Mouse (Mus musculus) stomach, embryonic 14.5 days (tissue): ENCODE measurements around the gene Ankrd11. TPM values are rescaled to one million over a fixed set of nuclear protein-coding genes. Genes with fewer than 3 reads are reported as not detected.

Source experiments
- ATAC-seq: fragments of 200-750 bp; cut with Nextera tagmentation; 2 replicates; pipeline ENCODE4 v1.8.0; 2017; ENCODE audit warnings: low read depth, moderate TSS enrichment; ENCODE audit not compliant: insufficient number of reproducible peaks, insufficient read depth, low FRiP score
- H3K27ac ChIP-seq: fragments of 300-500 bp; sonication (generic); 2 replicates; pipeline ENCODE4 v1.5.1; 2014; ENCODE audit warnings: mild to moderate bottlenecking, low read length, moderate library complexity, mixed read lengths
- H3K27me3 ChIP-seq: fragments of 300-500 bp; sonication (generic); 2 replicates; pipeline ENCODE4 v1.6.1; 2014; ENCODE audit warnings: low read length, control low read depth, mixed read lengths; ENCODE audit not compliant: control insufficient read depth, insufficient read depth
- H3K36me3 ChIP-seq: fragments of 300-500 bp; sonication (generic); 2 replicates; pipeline ENCODE4 v1.6.1; 2014; ENCODE audit warnings: mild to moderate bottlenecking, control low read depth, low read length, moderate library complexity, mixed read lengths; ENCODE audit not compliant: control insufficient read depth, insufficient read depth
- H3K4me1 ChIP-seq: fragments of 300-500 bp; sonication (generic); 2 replicates; pipeline ENCODE4 v1.6.1; 2014; ENCODE audit warnings: low read length, control low read depth, mixed read lengths; ENCODE audit not compliant: control insufficient read depth, insufficient read depth
- H3K4me2 ChIP-seq: fragments of 300-500 bp; sonication (generic); replicated peaks from 2 replicates; pipeline ENCODE4 v1.6.1; 2014; ENCODE audit warnings: low read depth, low read length, control low read depth
- H3K4me3 ChIP-seq: fragments of 300-500 bp; sonication (generic); 2 replicates; pipeline ENCODE4 v1.5.1; 2014; ENCODE audit warnings: low read depth, low read length, control low read depth
- H3K9ac ChIP-seq: fragments of 300-500 bp; sonication (generic); replicated peaks from 2 replicates; pipeline ENCODE4 v1.6.1; 2014; ENCODE audit warnings: low read depth, mild to moderate bottlenecking, control low read depth, low read length, moderate library complexity, mixed read lengths
- H3K9me3 ChIP-seq: fragments of 300-500 bp; sonication (generic); 2 replicates; pipeline ENCODE4 v1.6.1; 2016; ENCODE audit warnings: low read depth, low read length, control low read depth; ENCODE audit not compliant: control insufficient read depth
- WGBS: fragments of 180-500 bp; shearing (Covaris S2); extraction: QIAGEN DNeasy Blood & Tissue Kit; methylation state at CpG from one replicate; pipeline ENCODE4 v1.1.7; 2014; 5-methylcytosine and 5-hydroxymethylcytosine counted together
- polyA plus RNA-seq: library from polyadenylated mRNA; unstranded; fragments of >200 nt; fragmentation: Nextera tagmentation; extraction: Ambion mirVana; gene quantifications from 2 replicates; pipeline ENCODE4 v1.2.1, GENCODE M21; 2014

Gene Ankrd11
- polyA plus RNA-seq, 1 experiment from 2014 or later: 55.5 TPM

- no peak for ATAC-seq
- WGBS: 75% methylated on average over 10 of the region's 10 CpGs
Observed at GRCm38 (mm10) chr8:122979865-122980509, 62.1 kb downstream of the Ankrd11 start.

GRCm38 (mm10) chr8:122979424-122979823 is 62.7 kb downstream of the Ankrd11 start:
- ATAC-seq: no peak
- Histone ChIP-seq H3K4me2 (no peak overlapping the region), H3K27me3 (no peaks in the 10 kb centered on the region), H3K4me3 (no peak overlapping the region), H3K36me3 (no peaks in the 10 kb centered on the region), H3K9ac (no peak overlapping the region), H3K9me3 (no peaks in the 10 kb centered on the region), H3K27ac (no peak overlapping the region), H3K4me1 (no peaks in the 10 kb centered on the region)
- 76% methylated on average over 3 of the region's 3 CpGs for WGBS

More at GRCm38 (mm10) chr8:122979865-122980509, 62.1 kb downstream of the Ankrd11 start:
- no peaks in the 10 kb centered on the region for H3K27me3 ChIP-seq
- no peak overlapping the region for H3K27ac ChIP-seq
- H3K9me3 ChIP-seq: no peaks in the 10 kb centered on the region
- H3K4me1 ChIP-seq: no peaks in the 10 kb centered on the region
- no peaks in the 10 kb centered on the region for H3K36me3 ChIP-seq
- no peak overlapping the region for H3K4me3 ChIP-seq
- H3K9ac ChIP-seq: no peak overlapping the region
- no peak overlapping the region for H3K4me2 ChIP-seq

DNA sequence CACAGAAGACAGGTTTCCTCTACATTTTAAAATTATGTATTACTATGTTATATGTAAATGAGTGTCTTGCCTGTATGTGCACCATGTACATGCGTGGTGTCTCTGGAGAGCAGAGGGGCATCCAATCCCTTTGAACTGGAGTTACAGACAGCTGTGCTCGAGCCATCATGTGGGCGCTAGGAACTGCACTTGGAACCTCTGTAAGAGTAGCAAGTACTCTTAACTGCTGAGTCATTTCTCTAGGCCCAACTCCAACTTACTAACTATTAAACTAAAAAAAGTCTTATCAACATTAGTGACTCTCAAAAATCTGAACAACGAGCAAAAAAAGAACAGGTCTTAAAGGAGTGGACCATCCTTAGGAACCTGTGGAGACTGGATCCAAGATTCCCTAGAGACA is 66.0 kb downstream of the Ankrd11 start:
- ATAC-seq: no peak
- no peaks in the 10 kb centered on the region for H3K36me3 ChIP-seq
- WGBS: 90% methylated on average over 4 of the region's 4 CpGs

GRCm38 (mm10) chr8:122969964-122970620 is 72.0 kb downstream of the Ankrd11 start:
- ATAC-seq: no peak
- no peaks in the 10 kb centered on the region for H3K27me3 ChIP-seq
- no peak overlapping the region for H3K4me2 ChIP-seq
- no peaks in the 10 kb centered on the region for H3K4me1 ChIP-seq
- 81% methylated on average over 3 of the region's 3 CpGs for WGBS
- H3K9me3 ChIP-seq: no peaks in the 10 kb centered on the region
- H3K27ac ChIP-seq: no peak overlapping the region
- no peak overlapping the region for H3K4me3 ChIP-seq
- peaks cover 2% of the 10 kb centered on the region; the same call in 1 of the 2 replicates for H3K36me3 ChIP-seq
- no peak overlapping the region for H3K9ac ChIP-seq

More for the DNA sequence above, 66.0 kb downstream of the Ankrd11 start:
- Histone ChIP-seq H3K9ac (no peak overlapping the region), H3K4me3 (no peak overlapping the region), H3K9me3 (no peaks in the 10 kb centered on the region), H3K27me3 (no peaks in the 10 kb centered on the region), H3K4me2 (no peak overlapping the region), H3K27ac (no peak overlapping the region), H3K4me1 (no peaks in the 10 kb centered on the region)

DNA sequence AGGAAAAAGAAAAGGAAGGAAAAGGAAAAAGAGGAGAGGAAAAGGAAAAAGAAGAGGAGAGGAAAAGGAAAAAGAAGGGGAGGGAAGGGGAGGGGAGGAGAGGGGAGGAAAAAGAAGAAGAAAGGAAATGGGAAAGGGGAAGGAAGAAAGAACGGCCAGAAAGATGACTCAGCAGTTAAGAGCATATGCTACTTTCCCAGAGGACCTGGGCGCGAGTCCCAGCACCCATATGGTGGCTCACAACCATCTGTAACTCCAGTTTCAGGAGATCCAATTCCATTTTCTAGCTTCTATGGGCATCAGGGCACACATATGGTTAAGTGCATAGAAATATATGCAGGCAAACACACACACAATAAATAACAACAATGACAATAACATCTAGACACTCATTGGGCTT is 73.9 kb downstream of the Ankrd11 start:
- 90% methylated on average over 3 of the region's 3 CpGs for WGBS
- no peak for ATAC-seq
- no peak overlapping the region for H3K27ac ChIP-seq
- H3K4me3 ChIP-seq: no peak overlapping the region
- no peaks in the 10 kb centered on the region for H3K27me3 ChIP-seq
- no peak overlapping the region for H3K9ac ChIP-seq
- H3K36me3 ChIP-seq: peaks cover 2% of the 10 kb centered on the region; the same call in 1 of the 2 replicates
- H3K9me3 ChIP-seq: no peaks in the 10 kb centered on the region
- 0 out of 2 replicates have a peak, but pooled peaks cover 3% of the 10 kb centered on the region for H3K4me1 ChIP-seq
- H3K4me2 ChIP-seq: no peak overlapping the region

- H3K4me2 ChIP-seq: no peak overlapping the region
- H3K9ac ChIP-seq: no peak overlapping the region
- H3K4me1 ChIP-seq: peaks cover 15% of the 10 kb centered on the region
- peaks cover 2% of the 10 kb centered on the region; the same call in 1 of the 2 replicates for H3K36me3 ChIP-seq
- H3K27ac ChIP-seq: no peak overlapping the region
- ATAC-seq: no peak
- H3K27me3 ChIP-seq: no peaks in the 10 kb centered on the region
- no peak overlapping the region for H3K4me3 ChIP-seq
- no peaks in the 10 kb centered on the region for H3K9me3 ChIP-seq
- 69% methylated on average over 3 of the region's 3 CpGs for WGBS
Observed at GRCm38 (mm10) chr8:122966638-122967037, 75.4 kb downstream of the Ankrd11 start.

DNA sequence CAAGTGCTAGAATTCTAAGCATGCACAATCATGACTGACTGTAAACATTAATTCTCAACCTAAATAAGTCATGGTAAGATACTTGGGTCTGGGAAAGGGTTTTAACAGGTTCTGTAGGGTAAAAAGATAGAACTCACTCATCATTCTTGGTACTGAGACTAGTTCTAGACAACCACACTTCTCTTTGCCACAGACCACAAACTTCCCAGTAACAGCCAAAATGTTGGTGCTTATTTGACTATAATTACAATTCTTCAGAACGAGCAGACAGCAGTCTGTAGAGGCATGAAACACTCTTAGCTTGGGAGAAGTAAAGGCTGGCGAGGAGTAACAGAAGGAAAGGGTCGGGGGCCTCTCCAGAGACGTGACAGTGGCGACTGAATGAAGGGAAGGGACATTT is 80.0 kb downstream of the Ankrd11 start:
- no peaks in the 10 kb centered on the region for H3K36me3 ChIP-seq

GRCm38 (mm10) chr8:122961458-122961857 is 80.6 kb downstream of the Ankrd11 start:
- Histone ChIP-seq H3K4me1 (peaks cover 31% of the 10 kb centered on the region), H3K36me3 (no peaks in the 10 kb centered on the region), H3K27me3 (no peaks in the 10 kb centered on the region), H3K4me3 (no peak overlapping the region), H3K4me2 (no peak overlapping the region), H3K27ac (no peak overlapping the region), H3K9me3 (no peaks in the 10 kb centered on the region), H3K9ac (no peak overlapping the region)
- no peak for ATAC-seq
- WGBS: 20% methylated on average over 2 of the region's 2 CpGs

More for the DNA sequence above, 80.0 kb downstream of the Ankrd11 start:
- peaks cover 27% of the 10 kb centered on the region for H3K4me1 ChIP-seq
- WGBS: 53% methylated on average over 5 of the region's 5 CpGs
- ATAC-seq: no peak
- no peaks in the 10 kb centered on the region for H3K9me3 ChIP-seq
- no peak overlapping the region for H3K4me2 ChIP-seq
- no peak overlapping the region for H3K4me3 ChIP-seq
- no peak overlapping the region for H3K9ac ChIP-seq
- H3K27me3 ChIP-seq: no peaks in the 10 kb centered on the region
- H3K27ac ChIP-seq: no peak overlapping the region
